Mouse (Mus musculus): ENCODE measurements around the gene Shroom3. TPM values are rescaled to one million over a fixed set of nuclear protein-coding genes. Genes with fewer than 3 reads are reported as not detected.

Gene Shroom3
- total RNA-seq, 2 experiments from 2014 or later, result 0.96 TPM; not detected in 1

Other genes with a start within 250 kb of the Shroom3 start
- 27.3 and 28.4 TPM in 2 replicates for gene Nup54, start 248.2 kb upstream of the Shroom3 start, total RNA-seq (2015; ENCODE audit: low replicate concordance)
- 16.9 and 35.0 TPM in 2 replicates for gene Nup54, start 248.2 kb upstream of the Shroom3 start, total RNA-seq (2017; ENCODE audit: low replicate concordance)
- 7.9 and 10.7 TPM in 2 replicates for gene Scarb2, start 176.6 kb upstream of the Shroom3 start, total RNA-seq (2015; ENCODE audit: low replicate concordance)
- gene Scarb2, start 176.6 kb upstream of the Shroom3 start, total RNA-seq (2017; ENCODE audit: low replicate concordance), result 12.0 and 15.9 TPM in 2 replicates
- gene Fam47e, start 128.4 kb upstream of the Shroom3 start, total RNA-seq (2015; ENCODE audit: low replicate concordance), result not detected in 2 replicates
- gene Fam47e, start 128.4 kb upstream of the Shroom3 start, total RNA-seq (2017; ENCODE audit: low replicate concordance), result not detected in 2 replicates
- not detected in 2 replicates for gene Stbd1, start 80.4 kb upstream of the Shroom3 start, total RNA-seq (2015; ENCODE audit: low replicate concordance)
- gene Stbd1, start 80.4 kb upstream of the Shroom3 start, total RNA-seq (2017; ENCODE audit: low replicate concordance), result 2.0 TPM in 1 of 2 replicates, not detected in the other
- 0.77 and 2.9 TPM in 2 replicates for gene Ccdc158, start 8.2 kb upstream of the Shroom3 start, total RNA-seq (2015; ENCODE audit: low replicate concordance)
- gene Ccdc158, start 8.2 kb upstream of the Shroom3 start, total RNA-seq (2017; ENCODE audit: low replicate concordance), result 0.56 TPM in 1 of 2 replicates, not detected in the other